Mouse (Mus musculus): ENCODE data around the gene Zdhhc22.

DNA sequence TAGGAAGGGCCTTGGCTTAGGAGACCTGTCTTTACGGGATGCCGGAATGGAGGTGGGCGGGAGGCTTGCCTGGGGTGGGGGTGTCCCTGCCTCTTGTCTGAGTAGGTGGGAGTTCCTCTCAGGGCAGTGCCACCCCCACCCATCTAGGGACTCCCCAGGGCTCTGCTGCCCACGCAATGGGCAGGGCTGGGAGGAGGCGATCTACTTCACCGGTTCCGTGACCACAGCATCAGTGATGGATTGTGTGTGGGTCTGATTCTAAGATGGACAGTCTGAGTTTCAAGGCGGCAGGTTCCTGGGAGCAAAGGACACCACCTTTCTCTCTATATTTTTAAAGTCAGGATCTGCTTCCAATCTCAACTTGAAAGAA lies 36.6 kb upstream of the Zdhhc22 start:
- TF ChIP-seq CTCF (IDR thresholded peaks at IDR 0.05; ENCODE audit: insufficient read depth, low read depth, low read length), result no peak
- TF ChIP-seq POLR2A (IDR thresholded peaks at IDR 0.05; ENCODE audit: insufficient read depth, low read depth, low read length), result no peak

Measured in olfactory bulb, adult 2 months (tissue).